Mouse (Mus musculus): ENCODE results near the gene Kcnj15. TPM values are rescaled to one million over a fixed set of nuclear protein-coding genes. Genes with fewer than 3 reads are reported as not detected.

Gene Kcnj15
- polyA plus RNA-seq, 1 experiment from 2014 or later = 0.28 TPM

GRCm38 (mm10) chr16:95275713-95276502 is 18.6 kb downstream of the Kcnj15 start:
- H3K27me3 ChIP-seq (ENCODE audit: control insufficient read depth, insufficient read depth, low read length) = no peaks in the 10 kb centered on the region
- WGBS = 86% methylated on average over 10 of the region's 10 CpGs
- no peak for DNase-seq (ENCODE audit: low spot score)
- no peaks in the 10 kb centered on the region for H3K4me1 ChIP-seq (replicated peaks; ENCODE audit: control insufficient read depth, insufficient read depth, low read length)
- no peak overlapping the region for H3K27ac ChIP-seq (ENCODE audit: low read depth, low read length)
- no peaks in the 10 kb centered on the region for H3K9me3 ChIP-seq (ENCODE audit: control insufficient read depth, low read length)
- no peak overlapping the region for H3K4me3 ChIP-seq (ENCODE audit: low read depth, low read length)
- no peaks in the 10 kb centered on the region for H3K36me3 ChIP-seq (ENCODE audit: control insufficient read depth, insufficient read depth, low read length)
- no peak for ATAC-seq (ENCODE audit: low FRiP score)
- no peak overlapping the region for H3K9ac ChIP-seq (ENCODE audit: low read depth, low read length)
- no peak overlapping the region for H3K4me2 ChIP-seq (replicated peaks; ENCODE audit: low read depth, low read length)

- no peak overlapping the region for H3K9ac ChIP-seq (ENCODE audit: low read depth, low read length)
- no peaks in the 10 kb centered on the region for H3K36me3 ChIP-seq (ENCODE audit: control insufficient read depth, insufficient read depth, low read length)
- H3K9me3 ChIP-seq (ENCODE audit: control insufficient read depth, low read length) = no peaks in the 10 kb centered on the region
- no peaks in the 10 kb centered on the region for H3K27me3 ChIP-seq (ENCODE audit: control insufficient read depth, insufficient read depth, low read length)
- no peak overlapping the region for H3K27ac ChIP-seq (ENCODE audit: low read depth, low read length)
- H3K4me1 ChIP-seq (replicated peaks; ENCODE audit: control insufficient read depth, insufficient read depth, low read length) = no peaks in the 10 kb centered on the region
- H3K4me3 ChIP-seq (ENCODE audit: low read depth, low read length) = no peak overlapping the region
- DNase-seq (ENCODE audit: low spot score) (no peak), ATAC-seq (ENCODE audit: low FRiP score) (no peak)
- 82% methylated on average over 3 of the region's 3 CpGs for WGBS
- no peak overlapping the region for H3K4me2 ChIP-seq (replicated peaks; ENCODE audit: low read depth, low read length)
These were observed 21.7 kb downstream of the Kcnj15 start for GRCm38 (mm10) chr16:95279015-95279414.

GRCm38 (mm10) chr16:95280338-95280737 is 23.0 kb downstream of the Kcnj15 start:
- H3K9me3 ChIP-seq (ENCODE audit: control insufficient read depth, low read length) = no peaks in the 10 kb centered on the region
- WGBS = 98% methylated on average over 3 of the region's 3 CpGs
- DNase-seq (ENCODE audit: low spot score) (no peak), ATAC-seq (ENCODE audit: low FRiP score) (no peak)
- no peak overlapping the region for H3K4me2 ChIP-seq (replicated peaks; ENCODE audit: low read depth, low read length)
- no peaks in the 10 kb centered on the region for H3K36me3 ChIP-seq (ENCODE audit: control insufficient read depth, insufficient read depth, low read length)
- no peak overlapping the region for H3K4me3 ChIP-seq (ENCODE audit: low read depth, low read length)
- no peak overlapping the region for H3K9ac ChIP-seq (ENCODE audit: low read depth, low read length)
- H3K27me3 ChIP-seq (ENCODE audit: control insufficient read depth, insufficient read depth, low read length) = no peaks in the 10 kb centered on the region
- no peaks in the 10 kb centered on the region for H3K4me1 ChIP-seq (replicated peaks; ENCODE audit: control insufficient read depth, insufficient read depth, low read length)
- no peak overlapping the region for H3K27ac ChIP-seq (ENCODE audit: low read depth, low read length)

- Histone ChIP-seq H3K27ac (ENCODE audit: low read depth, low read length) (no peak overlapping the region), H3K4me1 (replicated peaks; ENCODE audit: control insufficient read depth, insufficient read depth, low read length) (no peaks in the 10 kb centered on the region), H3K4me3 (ENCODE audit: low read depth, low read length) (no peak overlapping the region), H3K27me3 (ENCODE audit: control insufficient read depth, insufficient read depth, low read length) (no peaks in the 10 kb centered on the region), H3K9me3 (ENCODE audit: control insufficient read depth, low read length) (no peaks in the 10 kb centered on the region), H3K36me3 (ENCODE audit: control insufficient read depth, insufficient read depth, low read length) (no peaks in the 10 kb centered on the region), H3K9ac (ENCODE audit: low read depth, low read length) (no peak overlapping the region), H3K4me2 (replicated peaks; ENCODE audit: low read depth, low read length) (no peak overlapping the region)
- WGBS = 90% methylated on average over 10 of the region's 10 CpGs
- ATAC-seq (ENCODE audit: low FRiP score) (no peak), DNase-seq (ENCODE audit: low spot score) (no peak)
These were observed 26.0 kb downstream of the Kcnj15 start for GRCm38 (mm10) chr16:95283369-95283768.

- Histone ChIP-seq H3K4me2 (replicated peaks; ENCODE audit: low read depth, low read length) (no peak overlapping the region), H3K27me3 (ENCODE audit: control insufficient read depth, insufficient read depth, low read length) (no peaks in the 10 kb centered on the region), H3K4me1 (replicated peaks; ENCODE audit: control insufficient read depth, insufficient read depth, low read length) (no peaks in the 10 kb centered on the region), H3K4me3 (ENCODE audit: low read depth, low read length) (no peak overlapping the region), H3K9ac (ENCODE audit: low read depth, low read length) (no peak overlapping the region), H3K27ac (ENCODE audit: low read depth, low read length) (no peak overlapping the region), H3K36me3 (ENCODE audit: control insufficient read depth, insufficient read depth, low read length) (no peaks in the 10 kb centered on the region), H3K9me3 (ENCODE audit: control insufficient read depth, low read length) (no peaks in the 10 kb centered on the region)
- no peak for ATAC-seq (ENCODE audit: low FRiP score)
- no peak for DNase-seq (ENCODE audit: low spot score)
- WGBS = 84% methylated on average over 12 of the region's 12 CpGs
These were observed 26.8 kb downstream of the Kcnj15 start for GRCm38 (mm10) chr16:95284085-95284727.

- no peaks in the 10 kb centered on the region for H3K27me3 ChIP-seq (ENCODE audit: control insufficient read depth, insufficient read depth, low read length)
- no peak overlapping the region for H3K4me2 ChIP-seq (replicated peaks; ENCODE audit: low read depth, low read length)
- no peaks in the 10 kb centered on the region for H3K4me1 ChIP-seq (replicated peaks; ENCODE audit: control insufficient read depth, insufficient read depth, low read length)
- no peak overlapping the region for H3K9ac ChIP-seq (ENCODE audit: low read depth, low read length)
- no peak for ATAC-seq (ENCODE audit: low FRiP score)
- no peaks in the 10 kb centered on the region for H3K9me3 ChIP-seq (ENCODE audit: control insufficient read depth, low read length)
- 94% methylated on average over 4 of the region's 4 CpGs for WGBS
- no peak for DNase-seq (ENCODE audit: low spot score)
- no peak overlapping the region for H3K4me3 ChIP-seq (ENCODE audit: low read depth, low read length)
- H3K27ac ChIP-seq (ENCODE audit: low read depth, low read length) = no peak overlapping the region
- H3K36me3 ChIP-seq (ENCODE audit: control insufficient read depth, insufficient read depth, low read length) = no peaks in the 10 kb centered on the region
These were observed 27.7 kb downstream of the Kcnj15 start for GRCm38 (mm10) chr16:95285043-95285442.

GRCm38 (mm10) chr16:95285767-95286166 is 28.4 kb downstream of the Kcnj15 start:
- 87% methylated on average over 4 of the region's 4 CpGs for WGBS
- ATAC-seq (ENCODE audit: low FRiP score) = no peak

GRCm38 (mm10) chr16:95287656-95288055 is 30.3 kb downstream of the Kcnj15 start:
- no peak overlapping the region for H3K9ac ChIP-seq (ENCODE audit: low read depth, low read length)
- no peak overlapping the region for H3K27ac ChIP-seq (ENCODE audit: low read depth, low read length)
- no peak overlapping the region for H3K4me2 ChIP-seq (replicated peaks; ENCODE audit: low read depth, low read length)
- H3K9me3 ChIP-seq (ENCODE audit: control insufficient read depth, low read length) = no peaks in the 10 kb centered on the region
- ATAC-seq (ENCODE audit: low FRiP score) (no peak), DNase-seq (ENCODE audit: low spot score) (no peak)
- H3K27me3 ChIP-seq (ENCODE audit: control insufficient read depth, insufficient read depth, low read length) = no peaks in the 10 kb centered on the region
- no peak overlapping the region for H3K4me3 ChIP-seq (ENCODE audit: low read depth, low read length)
- no peaks in the 10 kb centered on the region for H3K4me1 ChIP-seq (replicated peaks; ENCODE audit: control insufficient read depth, insufficient read depth, low read length)
- WGBS = 77% methylated on average over 2 of the region's 2 CpGs
- no peaks in the 10 kb centered on the region for H3K36me3 ChIP-seq (ENCODE audit: control insufficient read depth, insufficient read depth, low read length)

More at GRCm38 (mm10) chr16:95285767-95286166, 28.4 kb downstream of the Kcnj15 start:
- Histone ChIP-seq H3K4me2 (replicated peaks; ENCODE audit: low read depth, low read length) (no peak overlapping the region), H3K9ac (ENCODE audit: low read depth, low read length) (no peak overlapping the region), H3K27me3 (ENCODE audit: control insufficient read depth, insufficient read depth, low read length) (no peaks in the 10 kb centered on the region), H3K9me3 (ENCODE audit: control insufficient read depth, low read length) (no peaks in the 10 kb centered on the region), H3K36me3 (ENCODE audit: control insufficient read depth, insufficient read depth, low read length) (no peaks in the 10 kb centered on the region), H3K4me1 (replicated peaks; ENCODE audit: control insufficient read depth, insufficient read depth, low read length) (no peaks in the 10 kb centered on the region), H3K27ac (ENCODE audit: low read depth, low read length) (no peak overlapping the region), H3K4me3 (ENCODE audit: low read depth, low read length) (no peak overlapping the region)
- no peak for DNase-seq (ENCODE audit: low spot score)

GRCm38 (mm10) chr16:95289375-95289774 is 32.0 kb downstream of the Kcnj15 start:
- WGBS = 75% methylated on average over 3 of the region's 3 CpGs
- no peaks in the 10 kb centered on the region for H3K4me1 ChIP-seq (replicated peaks; ENCODE audit: control insufficient read depth, insufficient read depth, low read length)
- H3K9ac ChIP-seq (ENCODE audit: low read depth, low read length) = no peak overlapping the region
- no peaks in the 10 kb centered on the region for H3K9me3 ChIP-seq (ENCODE audit: control insufficient read depth, low read length)
- H3K27ac ChIP-seq (ENCODE audit: low read depth, low read length) = no peak overlapping the region
- H3K4me2 ChIP-seq (replicated peaks; ENCODE audit: low read depth, low read length) = no peak overlapping the region
- DNase-seq (ENCODE audit: low spot score) (no peak), ATAC-seq (ENCODE audit: low FRiP score) (no peak)
- no peaks in the 10 kb centered on the region for H3K27me3 ChIP-seq (ENCODE audit: control insufficient read depth, insufficient read depth, low read length)
- H3K36me3 ChIP-seq (ENCODE audit: control insufficient read depth, insufficient read depth, low read length) = no peaks in the 10 kb centered on the region
- no peak overlapping the region for H3K4me3 ChIP-seq (ENCODE audit: low read depth, low read length)
